Mouse (Mus musculus): ENCODE data around the gene Med4.
A peak's percentile ranks its signal among the peaks of the same experiment; 100 is the strongest.
"Not testable (repeated sequence)": the region's sequence is repeated elsewhere in the genome, so short reads cannot be mapped to it uniquely, and the experiment has no call there.

Gene Med4

DNA sequence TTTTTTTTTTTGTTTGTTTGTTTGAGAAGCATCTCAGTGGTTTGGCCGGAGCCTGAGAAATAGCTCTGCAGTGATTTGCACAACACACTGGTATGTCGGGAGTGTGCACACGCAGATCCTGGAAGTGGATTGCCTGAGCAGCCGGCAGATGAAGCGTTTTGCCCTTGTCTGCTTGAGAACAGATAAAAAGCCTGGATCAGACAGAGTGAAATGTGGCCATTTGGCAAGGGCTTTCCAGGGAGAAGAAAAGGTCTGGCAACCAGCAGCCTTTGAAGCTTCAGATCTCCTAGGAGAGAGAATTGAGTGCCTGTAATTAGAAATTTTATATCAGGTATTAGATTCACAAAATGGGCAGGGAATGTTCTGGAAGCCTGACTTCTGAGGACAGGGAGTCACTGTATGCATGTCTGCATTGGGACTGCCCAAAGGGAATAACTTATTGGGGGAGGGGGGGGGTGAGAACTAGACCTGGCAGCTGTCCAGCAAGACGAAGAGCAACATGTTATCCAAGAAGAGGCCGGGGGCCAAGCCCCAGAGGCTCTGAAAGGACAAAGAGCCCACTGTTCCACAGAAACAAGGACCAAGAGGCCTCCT lies 7.1 kb upstream of the Med4 start:
- DNase-seq (ENCODE audit: low spot score) = no peak

DNA sequence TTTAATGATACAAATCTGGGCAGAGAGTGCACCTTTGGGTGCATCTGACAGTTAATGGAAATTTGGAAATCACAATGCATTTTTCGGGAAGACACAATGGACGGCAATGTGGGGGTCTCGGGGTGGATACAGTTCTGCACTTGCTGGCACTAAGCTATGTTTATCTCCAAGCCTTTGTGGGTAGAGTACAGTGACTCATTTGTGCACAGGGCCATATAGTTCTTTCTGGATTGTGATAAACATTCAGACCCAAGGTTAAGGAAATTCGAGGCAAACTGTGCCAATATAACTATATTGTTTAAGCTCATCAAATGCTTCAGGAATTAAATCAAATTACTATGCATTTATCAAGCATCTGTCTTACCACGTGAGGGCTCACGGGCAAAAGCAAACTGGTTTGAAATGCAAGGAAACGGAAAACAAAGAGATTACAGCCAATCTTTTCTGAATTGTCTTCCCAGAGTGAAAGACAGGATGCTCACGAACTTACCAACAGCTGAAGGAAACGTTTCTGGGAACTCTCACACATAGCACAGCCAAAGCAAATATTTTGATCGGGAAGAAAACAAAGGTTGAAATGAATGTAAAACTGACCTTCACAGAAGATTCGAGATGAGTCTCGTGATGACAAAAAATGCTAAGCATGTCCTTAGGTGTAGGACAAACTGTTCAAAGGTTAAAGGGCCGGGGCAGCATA lies 6.4 kb upstream of the Med4 start:
- DNase-seq (ENCODE audit: low spot score) = no peak

DNA sequence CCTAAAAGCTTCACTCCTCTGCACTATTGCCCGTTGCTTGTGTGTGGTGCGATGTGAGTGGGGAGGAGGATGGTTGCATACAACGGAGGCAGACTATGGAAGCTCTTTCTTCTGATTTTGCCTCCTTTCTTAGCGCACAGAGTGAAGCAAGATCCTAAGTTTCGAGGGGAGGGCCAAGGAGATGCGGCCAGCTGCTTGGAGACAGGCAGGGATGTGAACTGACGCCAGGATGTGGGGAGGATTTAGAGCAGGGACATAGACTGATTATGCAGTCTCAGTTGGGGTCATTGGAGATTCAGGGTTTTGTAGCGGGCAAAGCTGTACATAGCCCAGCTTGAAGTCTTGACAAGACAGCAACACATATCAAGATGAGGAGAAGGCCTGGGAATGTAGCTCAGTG lies 3.5 kb upstream of the Med4 start:
- DNase-seq (ENCODE audit: low spot score) = no peak

DNA sequence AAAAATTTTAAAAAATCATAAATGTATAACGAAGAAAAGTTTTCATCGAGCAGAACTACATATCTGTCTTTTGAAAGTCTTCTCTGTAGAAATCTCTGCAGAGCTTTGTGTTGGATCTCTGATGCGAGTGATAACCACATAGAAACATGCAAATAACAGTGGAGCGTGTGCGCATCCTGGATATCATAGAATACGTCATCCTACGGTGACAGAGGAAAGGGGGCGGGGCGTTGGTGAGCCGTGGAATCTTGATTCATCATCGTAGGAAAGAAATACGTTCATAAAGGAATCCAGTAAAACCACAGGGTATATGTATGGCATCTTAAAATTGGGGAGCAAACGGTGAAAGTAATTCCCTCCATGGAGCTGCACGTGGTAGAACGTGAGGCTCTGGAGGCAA lies 2.6 kb upstream of the Med4 start:
- no peak for DNase-seq (ENCODE audit: low spot score)

DNA sequence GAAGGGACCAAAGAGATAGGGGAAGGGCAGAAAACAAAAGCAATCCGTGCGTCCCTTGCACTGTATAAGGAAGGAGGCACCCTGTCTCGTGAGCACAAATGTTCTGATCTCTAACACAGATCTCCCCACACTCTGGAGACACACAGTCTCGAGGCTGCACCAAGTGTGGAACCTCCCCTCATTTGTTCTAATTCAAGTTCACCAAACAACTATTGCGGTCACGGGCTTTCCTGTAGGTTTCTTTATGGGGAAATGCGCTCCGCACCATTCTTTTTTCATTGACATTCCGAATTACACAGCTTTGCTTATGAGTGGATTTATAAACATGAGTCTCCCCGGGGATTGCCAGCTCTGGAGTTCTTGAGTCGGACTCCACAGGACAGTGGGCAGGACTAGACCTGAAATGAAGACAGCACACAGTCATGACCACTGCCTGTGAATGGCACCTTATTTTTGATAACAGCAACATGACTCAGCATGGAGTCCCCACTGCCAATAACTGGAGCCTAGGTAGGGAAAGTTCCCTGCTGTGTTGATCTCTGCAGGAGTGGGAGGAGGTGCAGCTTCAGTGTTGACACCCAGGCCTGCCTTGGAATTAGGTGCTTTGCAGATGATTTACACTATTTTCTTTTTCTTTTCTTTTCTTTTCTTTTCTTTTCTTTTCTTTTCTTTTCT lies 2.0 kb upstream of the Med4 start:
- no peak for DNase-seq (ENCODE audit: low spot score)

DNA sequence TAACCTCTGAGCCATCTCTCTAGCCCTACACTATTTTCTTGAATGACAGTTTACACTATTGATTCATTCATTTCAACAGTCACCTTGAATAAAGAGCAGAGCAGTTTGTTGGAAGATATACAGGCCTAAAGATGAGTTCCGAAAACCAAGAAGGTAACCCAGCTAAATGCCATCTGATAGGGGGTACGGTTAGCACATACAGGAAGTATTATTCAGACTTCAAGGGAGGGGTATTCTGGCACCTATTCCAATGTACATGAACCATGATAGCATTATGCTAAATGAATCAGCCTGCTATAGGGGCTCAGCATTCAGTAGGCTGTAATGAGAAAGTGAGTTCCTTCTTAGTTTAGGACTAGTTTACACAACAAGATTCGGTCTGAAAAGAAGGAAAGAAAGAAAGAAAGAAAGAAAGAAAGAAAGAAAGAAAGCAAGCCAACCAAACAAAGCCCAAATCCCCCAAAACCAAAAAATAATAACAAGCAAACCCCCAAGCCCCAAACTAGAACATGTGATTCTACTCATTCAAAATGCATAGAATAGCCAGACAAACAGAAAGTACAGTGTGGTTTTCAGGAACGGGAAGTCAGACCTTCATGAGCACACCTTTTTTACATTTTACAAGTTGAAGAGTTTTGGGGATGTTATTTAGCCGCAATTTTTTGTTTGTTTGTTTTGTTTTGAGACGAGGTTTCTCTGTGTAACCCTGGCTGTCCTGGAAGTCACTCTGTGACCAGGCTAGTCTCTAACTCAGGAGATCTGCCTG lies 1.0 kb upstream of the Med4 start:
- no peak for DNase-seq (ENCODE audit: low spot score)

DNA sequence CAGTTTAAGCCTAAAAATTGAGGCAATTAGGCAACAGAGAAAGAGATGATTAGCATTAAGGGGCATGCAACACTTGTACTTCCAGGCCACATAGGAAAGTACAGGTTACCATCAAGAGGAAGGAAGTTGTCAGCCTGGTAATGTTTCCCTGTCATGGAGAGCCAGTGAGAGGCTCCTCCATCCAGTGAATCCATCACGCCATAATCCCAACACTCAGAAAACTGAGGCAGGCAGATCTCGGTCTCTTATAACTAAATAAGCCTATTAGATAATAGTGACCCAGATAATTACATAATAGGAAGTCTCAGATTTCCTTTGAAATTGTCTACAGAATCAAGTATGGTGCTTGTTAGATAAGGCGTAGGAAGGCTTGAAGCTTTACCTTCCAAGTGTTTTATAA lies 14.3 kb downstream of the Med4 start:
- no peak for DNase-seq (ENCODE audit: low spot score)

DNA sequence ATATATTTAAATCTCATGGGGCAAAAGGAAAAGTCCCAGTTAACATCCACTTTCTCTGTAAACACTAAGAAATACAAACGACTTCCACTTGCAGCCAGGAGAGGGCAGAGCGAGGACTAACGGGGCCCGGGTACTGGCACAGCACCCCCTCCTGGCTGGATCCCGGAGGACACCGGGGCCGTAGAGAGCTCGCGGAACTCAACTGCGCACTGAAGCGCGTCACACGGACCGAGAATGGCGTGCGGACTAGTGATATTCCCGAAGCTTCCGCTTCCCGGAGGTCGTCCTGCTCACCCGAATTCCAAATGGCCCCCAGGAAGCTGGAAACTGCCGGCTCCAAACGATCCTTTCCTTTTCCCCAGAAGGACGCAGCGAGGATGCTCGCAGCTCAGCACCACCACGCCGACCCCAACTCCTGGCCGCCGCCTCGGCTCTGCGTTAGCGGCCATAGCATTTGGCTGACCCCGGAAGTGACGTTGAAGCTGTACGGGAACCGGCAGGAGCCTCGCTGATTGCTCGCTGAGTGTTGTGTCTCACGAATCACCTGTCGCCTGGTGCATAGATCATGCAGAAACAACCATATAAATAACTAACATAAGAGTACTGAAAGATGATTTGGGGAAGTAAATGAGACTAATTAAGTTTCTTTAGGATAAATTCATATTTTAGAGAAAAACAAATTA lies 15.1 kb downstream of the Med4 start, which contains the start of gene Sucla2:
TSS of gene Sucla2 (plus strand) at position 554 of the 683 bp plus-strand sequence.
- DNase-seq (ENCODE audit: low spot score) = peak; percentile 97

DNA sequence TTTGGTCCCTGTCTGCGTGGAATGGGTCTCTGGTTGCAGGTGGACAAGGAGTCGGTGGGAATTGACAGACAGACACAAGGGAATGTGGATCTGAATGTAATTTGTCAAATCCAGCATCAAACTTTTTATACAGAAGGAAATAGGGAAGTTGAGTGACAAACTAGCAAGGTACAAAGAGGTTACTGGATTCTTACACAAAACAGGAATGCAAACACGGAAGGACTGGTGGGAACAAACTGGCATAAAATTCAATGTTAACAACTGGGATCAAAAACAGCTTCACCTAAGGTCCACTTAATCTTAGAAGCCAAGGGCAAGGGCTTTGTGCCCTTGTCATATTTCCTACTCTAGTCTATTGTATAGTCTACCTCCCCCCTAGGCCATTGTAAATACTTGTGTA lies 18.8 kb downstream of the Med4 start:
- DNase-seq (ENCODE audit: low spot score) = not testable (repeated sequence)

DNA sequence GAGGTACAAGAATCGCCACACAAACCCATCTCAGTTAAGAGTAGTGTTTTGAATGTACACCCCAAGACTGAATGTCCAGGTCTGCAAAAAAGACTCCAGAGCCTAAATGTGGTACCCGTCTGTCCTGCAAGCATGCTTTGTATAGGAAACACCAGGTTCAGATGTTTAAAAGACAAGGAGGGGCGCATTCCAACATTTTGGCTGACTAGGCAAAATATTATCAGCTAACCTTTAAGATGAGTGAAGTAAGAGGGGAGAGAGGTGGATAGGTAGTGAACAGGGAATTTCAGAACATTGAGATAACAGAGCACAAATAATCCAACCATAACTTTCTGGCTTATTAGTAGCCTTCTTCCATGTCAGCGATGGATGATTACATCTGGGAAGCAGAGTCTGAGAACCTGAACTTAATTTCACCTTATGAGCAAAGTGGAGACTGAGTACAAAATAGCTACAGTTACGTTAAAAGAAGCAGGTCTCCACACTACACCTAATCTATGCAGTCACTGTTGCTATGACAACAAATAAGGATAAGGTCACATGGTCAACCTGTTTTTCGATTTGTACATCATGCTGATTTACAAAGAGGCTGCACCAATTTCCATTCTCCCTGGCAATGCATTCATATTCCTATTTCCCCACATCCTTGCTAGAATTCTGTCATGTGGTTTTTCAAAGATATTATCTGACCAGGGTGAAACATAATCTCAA lies 24.1 kb downstream of the Med4 start:
- no peak for DNase-seq (ENCODE audit: low spot score)

DNA sequence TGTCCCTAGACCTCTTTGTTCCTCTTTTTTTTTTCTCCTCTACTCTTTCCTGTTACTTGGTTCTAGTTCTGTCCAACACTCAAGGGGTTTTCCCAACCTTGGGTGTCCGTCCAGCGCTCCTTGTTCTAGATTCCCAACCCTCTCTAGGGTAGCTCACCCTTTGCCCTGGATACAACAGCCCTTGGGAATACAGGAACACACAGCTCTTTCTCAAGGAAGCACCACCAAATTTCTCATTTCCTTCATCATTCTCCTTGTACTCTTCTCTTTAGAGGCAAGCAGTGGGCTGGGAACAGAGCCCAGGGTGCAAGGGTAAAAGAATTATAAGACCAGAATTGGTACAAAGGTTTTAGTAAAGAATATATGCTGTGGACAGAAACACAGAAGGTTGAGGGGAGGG lies 25.8 kb downstream of the Med4 start:
- no peak for DNase-seq (ENCODE audit: low spot score)

DNA sequence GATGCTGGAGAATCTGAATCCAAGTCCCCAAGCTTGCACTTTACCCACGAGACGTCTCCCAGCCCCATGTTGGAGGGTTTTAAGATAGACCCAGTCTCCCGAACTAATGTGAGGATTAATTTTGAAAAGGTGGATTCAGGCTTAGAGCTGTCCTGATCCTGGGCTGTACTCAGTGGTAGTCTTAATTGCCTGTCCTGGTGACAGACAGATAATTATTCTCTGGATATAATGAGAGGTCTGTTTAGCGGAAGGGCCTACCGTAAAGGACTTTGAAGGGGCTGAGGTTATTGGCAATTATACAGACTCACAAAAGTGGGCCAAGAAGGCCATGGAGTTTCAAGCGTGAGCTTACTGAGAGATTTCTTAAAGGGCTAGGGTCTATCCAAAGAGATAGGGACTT lies 34.0 kb downstream of the Med4 start:
- no peak for DNase-seq (ENCODE audit: low spot score)

DNA sequence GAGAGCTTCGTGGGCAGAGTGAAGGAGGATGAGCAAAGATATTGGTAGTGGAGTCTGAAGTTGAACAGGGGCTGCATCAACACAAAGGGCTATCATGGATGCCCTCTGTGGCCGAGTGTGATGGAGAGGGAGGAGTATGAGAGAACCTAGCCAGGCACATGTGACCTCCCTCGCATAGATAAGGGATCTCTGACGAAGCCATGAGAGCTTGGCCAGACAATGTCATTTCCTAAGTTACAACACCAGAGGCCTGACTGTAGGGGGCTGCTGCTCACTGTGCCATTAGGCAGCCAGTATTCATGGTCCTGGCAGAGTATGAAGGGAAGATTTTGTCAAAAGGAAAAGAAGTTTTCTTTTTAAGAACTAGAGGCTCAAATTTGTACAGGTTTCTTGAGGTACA lies 37.2 kb downstream of the Med4 start:
- no peak for DNase-seq (ENCODE audit: low spot score)

DNA sequence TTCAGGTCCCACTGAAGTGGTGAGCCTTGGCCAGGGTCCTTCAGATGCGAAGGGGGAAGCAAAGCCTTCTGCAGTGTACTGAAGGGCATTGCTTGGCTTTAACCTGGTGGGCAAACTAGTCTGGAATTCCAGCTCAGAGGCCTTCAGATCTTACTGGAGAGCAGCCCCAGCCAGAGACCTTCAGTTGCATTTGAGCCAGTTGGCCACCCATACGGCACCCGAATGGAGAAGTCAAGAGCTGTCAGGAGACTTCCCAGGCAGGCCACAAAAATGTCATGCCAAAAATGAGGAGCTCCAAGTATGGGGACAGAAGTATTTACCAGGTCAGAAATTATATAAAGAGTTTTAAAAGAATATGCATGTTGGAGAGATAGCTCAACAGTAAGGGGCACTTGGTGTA lies 38.2 kb downstream of the Med4 start, which contains the start of gene Nudt15:
TSS of gene Nudt15 (minus strand) at position 192 of the 400 bp plus-strand sequence.
- no peak for DNase-seq (ENCODE audit: low spot score)

DNA sequence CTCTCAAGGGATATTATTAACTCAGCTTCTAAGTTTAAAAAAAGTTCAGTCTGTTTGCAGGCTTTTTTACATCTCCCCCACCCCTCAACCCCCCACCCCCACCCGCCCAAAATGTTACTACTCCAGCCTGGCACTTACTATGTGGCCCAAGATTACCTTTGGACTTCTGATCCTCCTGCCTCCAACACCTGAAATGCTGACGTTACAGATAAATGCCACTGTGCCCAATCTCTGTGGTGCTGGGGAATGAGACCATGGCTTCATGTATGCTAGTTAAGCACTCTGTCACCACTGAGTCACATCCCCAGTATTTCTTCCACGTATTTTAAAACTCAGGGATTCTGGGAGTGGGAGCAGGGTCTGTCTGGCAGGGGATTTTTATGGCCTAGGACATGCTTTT lies 40.5 kb downstream of the Med4 start:
- DNase-seq (ENCODE audit: low spot score) = no peak

DNA sequence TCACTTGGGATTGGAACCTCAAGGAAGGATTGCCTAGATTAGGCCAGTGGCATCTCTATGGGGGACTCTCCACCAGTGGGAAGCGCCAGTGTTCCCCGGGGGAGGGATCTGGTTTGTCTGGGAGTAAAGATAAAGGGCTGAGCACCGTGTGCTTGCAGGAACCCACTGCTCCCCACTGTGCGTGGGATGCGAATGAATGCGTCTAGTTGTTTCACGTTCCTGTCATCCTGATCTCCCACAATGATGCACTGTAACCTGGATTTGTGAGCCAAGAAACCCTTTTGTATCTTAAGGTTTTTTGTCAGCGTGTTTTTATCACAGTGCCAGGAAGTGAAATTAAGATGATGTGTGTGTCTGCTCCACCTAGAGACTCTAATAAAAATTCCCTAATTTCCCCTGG lies 40.9 kb downstream of the Med4 start:
- DNase-seq (ENCODE audit: low spot score) = no peak

DNA sequence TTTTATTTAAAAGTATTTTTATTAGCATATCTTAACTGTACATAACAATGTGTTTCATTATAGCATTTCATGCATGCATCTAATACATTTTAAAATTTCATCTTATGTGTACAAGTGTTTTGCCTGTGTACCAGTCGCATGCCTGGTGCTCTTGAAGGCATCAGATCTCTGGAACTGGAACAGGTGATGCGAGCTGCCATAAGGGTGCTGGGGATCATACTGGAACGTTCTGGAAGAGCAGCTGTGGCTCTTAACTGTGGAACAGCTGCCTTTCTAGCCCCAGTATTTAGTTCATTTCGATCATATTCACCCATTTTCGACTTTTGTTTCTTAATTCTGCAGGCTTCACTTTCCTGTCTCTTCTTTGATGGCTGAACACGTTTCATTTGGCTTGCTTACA lies 41.3 kb downstream of the Med4 start:
- no peak for DNase-seq (ENCODE audit: low spot score)

DNA sequence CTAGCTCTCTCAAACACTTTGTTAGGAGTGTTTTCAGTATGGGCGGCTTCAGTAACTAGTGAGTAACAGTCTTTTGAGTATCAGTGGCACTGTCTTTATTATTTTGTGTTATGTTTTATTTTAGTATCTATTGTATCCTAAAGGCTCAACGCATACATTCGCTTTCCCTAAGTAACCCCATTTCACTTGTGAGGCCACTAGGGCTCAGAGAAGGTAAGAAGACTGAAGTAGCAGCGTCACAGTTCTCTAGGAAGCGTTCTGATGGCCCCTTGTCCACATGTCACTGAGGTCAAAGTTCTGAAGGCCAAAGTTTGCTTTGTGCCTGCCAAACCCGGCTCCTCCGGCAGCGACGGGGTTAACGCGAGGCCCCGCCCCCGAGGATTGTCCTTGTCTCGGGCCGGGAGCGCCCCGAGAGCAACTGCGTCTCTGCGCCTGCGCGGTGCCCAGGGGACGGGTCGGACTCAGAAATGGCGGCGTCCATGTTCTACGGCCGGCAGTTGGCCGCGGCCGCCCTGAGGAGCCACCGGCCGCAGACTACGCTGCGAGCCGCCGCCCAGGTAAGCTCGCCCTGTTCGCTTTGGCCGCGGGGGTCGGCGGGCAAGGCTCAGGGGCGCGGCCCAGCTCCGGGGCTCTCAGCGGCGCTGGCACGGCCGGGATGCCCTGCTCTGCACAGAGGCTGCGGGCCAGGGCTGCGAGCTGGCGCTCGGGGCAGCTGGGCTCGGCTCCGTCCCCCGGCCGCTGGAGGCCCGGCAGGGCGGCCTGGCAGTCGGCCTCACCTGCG lies 42.7 kb downstream of the Med4 start:
- peak; percentile 97 for DNase-seq (ENCODE audit: low spot score)

DNA sequence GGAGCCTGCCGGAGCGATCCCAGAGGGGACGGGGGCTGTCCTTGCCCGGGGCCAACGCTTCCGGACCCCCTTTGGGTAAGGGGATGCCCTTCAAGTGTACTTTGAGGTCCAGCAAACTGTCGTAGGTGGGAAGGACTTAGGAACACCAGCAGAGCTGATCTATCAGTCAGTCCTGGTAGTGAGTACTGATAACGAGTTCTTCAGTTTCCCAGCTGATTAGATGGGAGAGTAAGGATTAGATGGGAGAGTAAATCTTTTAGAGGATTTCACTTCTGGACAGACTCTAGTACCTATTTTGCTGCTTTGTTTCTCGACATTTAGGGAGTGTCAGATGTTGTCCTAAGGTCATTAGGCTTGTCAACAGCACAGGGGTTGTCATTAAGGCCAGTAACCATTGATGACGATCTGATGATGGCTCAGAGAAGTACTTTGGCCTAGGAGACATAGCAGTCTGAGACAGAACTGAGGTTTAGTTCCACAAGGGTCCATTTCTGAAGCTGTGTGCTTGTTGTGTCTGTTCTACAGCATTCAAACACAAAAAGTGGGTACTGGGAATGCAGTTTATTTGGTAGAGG lies 43.4 kb downstream of the Med4 start:
- peak; percentile 29 for DNase-seq (ENCODE audit: low spot score)
